Comparison of ENCODE assay signal across 21 mouse cellular contexts in the genomic region with DNA sequence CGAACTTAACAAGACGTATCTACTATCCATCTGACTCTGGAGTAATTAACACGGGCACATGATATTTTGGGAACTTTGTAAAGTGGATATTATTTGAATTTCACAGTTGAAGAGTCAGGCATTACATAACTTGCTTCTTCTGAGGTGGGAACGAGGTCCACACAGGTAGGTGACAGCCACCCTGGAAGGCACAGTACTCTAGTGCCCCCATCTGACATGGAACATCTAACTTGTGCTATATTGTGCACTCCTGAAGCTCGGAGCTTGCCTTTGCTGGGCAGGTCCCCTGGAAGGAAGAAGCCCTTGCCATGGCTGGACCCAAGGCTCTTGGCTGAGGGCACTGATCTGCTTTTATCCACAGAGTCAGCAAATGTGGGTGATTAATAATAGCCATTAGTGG.
DNase-seq lines count a peak whose midpoint lies in the region; ATAC-seq and TF ChIP-seq lines count a peak whose summit lies in the region.
"Had no signal": no experiment of that assay in that cellular context is flagged by ENCODE, and none has a peak within 500 bp of the region (broad histone marks: within the 10 kb centered on the region; RNA-seq: fewer than 3 reads in every experiment).

No protein-coding gene starts in this region.

- H3K27me3 ChIP-seq in kidney, embryonic 15.5 days, result no peaks in the 10 kb centered on the region
- H3K27me3 ChIP-seq in liver, postnatal 0 days (ENCODE audit: insufficient read depth, low read length), result no peaks in the 10 kb centered on the region
- H3K27me3 ChIP-seq in liver, embryonic 12.5 days (replicated peaks), result no peaks in the 10 kb centered on the region
- H3K27me3 ChIP-seq in stomach, postnatal 0 days (ENCODE audit: control insufficient read depth, insufficient read depth, low read length), result no peaks in the 10 kb centered on the region
- H3K27me3 ChIP-seq: forebrain, embryonic 13.5 days; hindbrain, embryonic 13.5 days had no signal

- DNase-seq in heart, adult 11 months, result peak; percentile 71
- DNase-seq in heart, postnatal 25 days (ENCODE audit: low spot score), result no peak
- DNase-seq in kidney, adult 8-10 months, result peak; percentile 37 to 38
- DNase-seq in liver, postnatal 0 days, result no peak
- DNase-seq in stomach, postnatal 0 days (ENCODE audit: low spot score), result no peak
- no peak for DNase-seq in thymus, postnatal 25 days
- DNase-seq: adrenal gland, adult 8-10 months; adrenal gland, postnatal 36 days; cerebellum, adult 2 months; cerebellum, postnatal 10 days; forebrain, postnatal 0 days; gastrocnemius, adult 2 months; gastrocnemius, postnatal 25 days; heart, adult 18-20 months; heart, postnatal 10 days had no signal

- WGBS in kidney, embryonic 15.5 days, result 83% methylated on average over 5 of the region's 5 CpGs
- 70% methylated on average over 5 of the region's 5 CpGs for WGBS in liver, postnatal 0 days (ENCODE audit: insufficient replicate concordance)
- WGBS in liver, embryonic 12.5 days (ENCODE audit: insufficient replicate concordance), result 50% methylated on average over 5 of the region's 5 CpGs
- 79% methylated on average over 5 of the region's 5 CpGs for WGBS in stomach, postnatal 0 days

- no peaks in the 10 kb centered on the region for H3K36me3 ChIP-seq in kidney, embryonic 15.5 days
- no peaks in the 10 kb centered on the region for H3K36me3 ChIP-seq in liver, postnatal 0 days (replicated peaks; ENCODE audit: insufficient read depth, low read length)
- no peaks in the 10 kb centered on the region for H3K36me3 ChIP-seq in liver, embryonic 12.5 days
- H3K36me3 ChIP-seq in stomach, postnatal 0 days (ENCODE audit: control insufficient read depth, insufficient read depth, low read length), result no peaks in the 10 kb centered on the region
- H3K36me3 ChIP-seq: embryonic facial prominence, embryonic 10.5 days; heart, embryonic 10.5 days; hindbrain, embryonic 13.5 days had no signal

- no peak overlapping the region for H3K27ac ChIP-seq in kidney, embryonic 15.5 days
- no peak overlapping the region for H3K27ac ChIP-seq in liver, postnatal 0 days (ENCODE audit: low read depth)
- no peak overlapping the region for H3K27ac ChIP-seq in liver, embryonic 12.5 days
- no peak overlapping the region for H3K27ac ChIP-seq in stomach, postnatal 0 days (replicated peaks)
- H3K27ac ChIP-seq: embryonic facial prominence, embryonic 10.5 days; forebrain, embryonic 13.5 days; gastrocnemius, adult 2 months; heart, embryonic 10.5 days; hindbrain, embryonic 13.5 days had no signal

- no peak overlapping the region for H3K4me3 ChIP-seq in kidney, embryonic 15.5 days (replicated peaks)
- H3K4me3 ChIP-seq in liver, postnatal 0 days (ENCODE audit: low read depth, low read length), result no peak overlapping the region
- no peak overlapping the region for H3K4me3 ChIP-seq in liver, embryonic 12.5 days
- H3K4me3 ChIP-seq in stomach, postnatal 0 days (ENCODE audit: low read depth, low read length), result no peak overlapping the region
- H3K4me3 ChIP-seq: embryonic facial prominence, embryonic 10.5 days; forebrain, embryonic 13.5 days; gastrocnemius, adult 2 months; heart, embryonic 10.5 days; hindbrain, embryonic 13.5 days had no signal

- intact Hi-C loops in heart, postnatal 25 days (cut with DNase I), result no loop called here

- no peak overlapping the region for H3K9ac ChIP-seq in kidney, embryonic 15.5 days
- H3K9ac ChIP-seq in liver, postnatal 0 days (replicated peaks), result no peak overlapping the region
- H3K9ac ChIP-seq in liver, embryonic 12.5 days, result no peak overlapping the region
- H3K9ac ChIP-seq in stomach, postnatal 0 days (ENCODE audit: low read length), result no peak overlapping the region
- H3K9ac ChIP-seq: forebrain, embryonic 13.5 days; forebrain, postnatal 0 days; hindbrain, embryonic 13.5 days had no signal

- peak; percentile 7; the same call in 1 of the 2 replicates for TF ChIP-seq CTCF in liver, postnatal 0 days (IDR thresholded peaks at IDR 0.05; ENCODE audit: low read depth)
- peak; percentile 56 for TF ChIP-seq CTCF in stomach, postnatal 0 days (IDR thresholded peaks at IDR 0.05; ENCODE audit: low read depth)

- no peak overlapping the region for H3K4me2 ChIP-seq in kidney, embryonic 15.5 days
- H3K4me2 ChIP-seq in liver, postnatal 0 days (ENCODE audit: low read depth, low read length), result no peak overlapping the region
- H3K4me2 ChIP-seq in liver, embryonic 12.5 days, result no peak overlapping the region
- H3K4me2 ChIP-seq in stomach, postnatal 0 days (replicated peaks; ENCODE audit: low read depth), result no peak overlapping the region
- H3K4me2 ChIP-seq: forebrain, embryonic 13.5 days; hindbrain, embryonic 13.5 days had no signal

- no peak for TF ChIP-seq EP300 in liver, postnatal 0 days (IDR thresholded peaks at IDR 0.05; ENCODE audit: low read depth)
- TF ChIP-seq EP300 in stomach, postnatal 0 days (optimal IDR thresholded peaks at IDR 0.05), result no peak

- H3K9me3 ChIP-seq in kidney, embryonic 15.5 days (replicated peaks), result no peaks in the 10 kb centered on the region
- H3K9me3 ChIP-seq in liver, postnatal 0 days (ENCODE audit: low read length), result no peaks in the 10 kb centered on the region
- H3K9me3 ChIP-seq in liver, embryonic 12.5 days (replicated peaks), result no peaks in the 10 kb centered on the region
- no peaks in the 10 kb centered on the region for H3K9me3 ChIP-seq in stomach, postnatal 0 days (ENCODE audit: control insufficient read depth, low read length)
- H3K9me3 ChIP-seq: embryonic facial prominence, embryonic 10.5 days; forebrain, embryonic 13.5 days; heart, embryonic 10.5 days; hindbrain, embryonic 13.5 days had no signal

- no peak for ATAC-seq in kidney, embryonic 15.5 days (replicated peaks; ENCODE audit: low FRiP score)
- no peak for ATAC-seq in liver, postnatal 0 days
- ATAC-seq in liver, embryonic 12.5 days, result no peak
- no peak for ATAC-seq in stomach, postnatal 0 days (ENCODE audit: low FRiP score, low TSS enrichment)
- ATAC-seq: forebrain, embryonic 13.5 days; forebrain, postnatal 0 days had no signal

- H3K4me1 ChIP-seq in kidney, embryonic 15.5 days, result peaks cover 19% of the 10 kb centered on the region
- no peaks in the 10 kb centered on the region for H3K4me1 ChIP-seq in liver, postnatal 0 days (ENCODE audit: insufficient read depth)
- H3K4me1 ChIP-seq in liver, embryonic 12.5 days, result no peaks in the 10 kb centered on the region
- H3K4me1 ChIP-seq in stomach, postnatal 0 days (replicated peaks; ENCODE audit: control insufficient read depth, insufficient read depth), result peaks cover 2% of the 10 kb centered on the region; the same call in 1 of the 2 replicates
- H3K4me1 ChIP-seq: forebrain, embryonic 13.5 days had no signal

Comparison
In these comparisons a context has a peak if more than half of its experiments do, and no peak if none do; other contexts are left out.
1. DNase-seq: peak in heart, adult 11 months (single experiment) and kidney, adult 8-10 months (2 of 2); none in heart, postnatal 25 days (single experiment), liver, postnatal 0 days (single experiment), stomach, postnatal 0 days (single experiment) and thymus, postnatal 25 days (single experiment).